Mouse (Mus musculus): ENCODE results near the gene Tmem108. TPM values are rescaled to one million over a fixed set of nuclear protein-coding genes. Genes with fewer than 3 reads are reported as not detected.

The Tmem108 gene
- polyA plus RNA-seq, 1 experiment: 1.0 TPM

DNA sequence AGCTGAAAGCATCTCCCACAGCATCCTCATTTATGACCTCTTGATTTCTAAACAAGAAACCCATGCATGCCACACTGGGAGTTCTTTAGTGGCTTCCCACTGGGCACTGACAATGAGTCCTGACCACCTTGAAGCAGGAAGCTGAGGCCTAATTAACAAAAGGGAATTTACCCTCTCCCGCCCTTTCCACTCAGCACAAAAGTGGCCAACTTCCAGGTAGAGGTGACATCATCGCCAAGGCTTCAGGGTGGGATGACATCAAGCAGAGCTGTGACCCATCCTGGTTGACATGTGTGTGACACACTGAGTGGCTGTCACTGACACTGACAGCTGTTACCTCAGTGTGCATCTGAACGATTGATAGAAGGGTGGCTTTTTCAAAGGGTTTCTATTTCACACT is 124.8 kb downstream of the Tmem108 start:
- no peak for DNase-seq (ENCODE audit: low spot score)

DNA sequence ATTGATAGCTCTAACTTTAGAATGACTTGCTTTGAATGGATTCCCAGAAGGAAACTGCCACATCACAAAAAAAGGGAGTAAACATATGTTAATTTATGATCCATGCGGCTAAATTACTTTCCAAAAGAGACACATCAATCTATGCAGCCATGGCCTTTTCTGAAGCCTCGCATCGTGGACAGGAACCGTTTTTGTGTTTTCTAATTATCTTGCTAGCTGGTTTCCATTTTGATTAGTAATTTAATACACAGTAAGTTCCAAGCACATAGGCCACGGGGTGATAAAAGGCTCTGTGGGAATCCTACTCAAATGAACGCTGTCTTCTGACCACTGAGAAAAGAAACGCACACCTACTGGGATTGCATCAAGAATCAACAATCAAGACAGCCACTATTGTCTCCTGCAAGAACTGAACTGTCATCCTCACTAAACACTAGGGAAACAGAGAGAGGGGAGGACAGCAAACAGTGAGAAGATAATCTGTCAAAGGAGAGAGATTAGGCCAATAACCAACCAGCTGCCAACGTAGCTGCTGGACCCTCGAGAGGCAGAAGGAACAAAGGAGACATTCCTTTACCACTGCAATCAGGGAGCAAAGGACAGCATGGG is 132.7 kb downstream of the Tmem108 start:
- no peak for DNase-seq (ENCODE audit: low spot score)

DNA sequence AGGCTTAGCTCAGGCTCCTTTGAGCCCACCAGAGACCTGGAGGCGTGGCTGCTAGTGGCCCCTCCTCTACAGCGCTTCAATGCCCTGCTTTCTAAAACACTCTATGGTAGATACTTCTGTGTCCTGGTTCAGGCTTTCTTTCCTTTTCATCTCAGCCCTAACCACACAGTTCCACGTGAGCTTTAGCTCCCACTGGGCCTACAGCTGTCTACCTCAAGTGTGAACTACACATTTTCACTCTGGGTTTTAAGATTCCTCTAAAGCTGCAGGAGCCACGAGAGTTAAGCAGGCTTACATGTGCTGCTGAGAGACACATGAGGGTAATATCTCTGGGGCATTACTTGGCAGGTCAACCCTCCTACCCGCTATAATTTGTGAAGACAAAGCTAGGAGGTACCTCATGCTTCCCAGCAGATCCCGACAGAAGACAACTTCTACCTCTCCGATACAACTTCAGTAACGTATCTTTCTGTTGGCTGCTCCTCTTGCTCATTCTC is 134.2 kb downstream of the Tmem108 start:
- DNase-seq (ENCODE audit: low spot score): no peak

GRCm38 (mm10) chr9:103626156-103626555 is 135.5 kb downstream of the Tmem108 start:
- no peak for DNase-seq (ENCODE audit: low spot score)

DNA sequence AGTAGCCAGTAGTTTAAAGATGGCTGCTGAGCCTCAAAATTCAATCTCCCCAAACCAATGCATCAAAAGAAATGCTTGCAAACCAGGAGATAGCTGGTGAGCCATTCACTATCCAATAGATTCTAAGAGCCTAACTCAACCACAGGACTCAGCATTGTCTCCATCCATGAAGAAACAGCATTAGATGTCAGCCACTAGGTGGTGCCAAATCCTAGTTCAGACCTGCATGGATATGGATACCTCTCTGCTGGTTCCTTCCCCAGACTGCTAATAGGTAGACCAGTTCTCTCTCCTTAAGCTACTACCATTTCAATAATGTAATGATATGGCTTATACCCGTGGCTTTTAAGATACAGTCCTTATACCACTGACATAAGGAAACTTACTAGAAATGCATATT is 137.0 kb downstream of the Tmem108 start:
- no peak for DNase-seq (ENCODE audit: low spot score)

DNA sequence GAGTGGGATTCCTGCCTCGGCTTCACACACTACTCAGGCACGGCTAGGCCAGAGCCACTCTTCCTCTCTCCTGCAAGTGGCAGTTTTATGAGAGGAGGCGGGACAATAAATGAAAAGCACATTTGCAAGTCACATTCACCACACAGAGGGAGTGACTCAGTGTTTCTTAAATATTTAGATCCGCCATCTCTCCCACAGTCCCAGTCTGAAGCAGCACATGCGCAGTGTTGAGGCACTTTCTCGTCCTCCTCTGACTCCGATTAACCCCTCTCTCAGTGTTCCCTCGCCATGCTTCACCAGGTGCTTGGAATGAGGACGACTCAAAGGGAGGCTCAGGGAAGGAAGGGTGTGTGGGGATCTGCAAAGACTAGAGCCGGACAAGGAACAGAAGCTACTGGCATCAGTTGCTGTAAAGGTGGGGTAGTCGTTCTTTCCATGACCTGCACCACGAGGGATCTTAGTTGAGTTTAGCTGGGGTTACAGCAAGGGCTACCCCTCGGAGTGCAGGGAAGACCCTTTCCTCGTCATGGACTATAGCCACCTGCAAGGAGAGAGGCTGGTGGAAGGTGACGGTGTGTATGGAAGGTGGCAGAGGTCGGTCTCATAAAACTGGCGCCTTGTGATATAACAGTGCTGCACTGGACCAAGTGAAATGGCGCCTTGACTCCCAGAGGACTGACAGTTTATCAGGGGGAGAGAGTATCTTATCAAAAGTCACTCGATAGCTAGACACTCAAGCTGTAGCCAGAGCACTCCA is 137.9 kb downstream of the Tmem108 start:
- DNase-seq (ENCODE audit: low spot score): no peak

DNA sequence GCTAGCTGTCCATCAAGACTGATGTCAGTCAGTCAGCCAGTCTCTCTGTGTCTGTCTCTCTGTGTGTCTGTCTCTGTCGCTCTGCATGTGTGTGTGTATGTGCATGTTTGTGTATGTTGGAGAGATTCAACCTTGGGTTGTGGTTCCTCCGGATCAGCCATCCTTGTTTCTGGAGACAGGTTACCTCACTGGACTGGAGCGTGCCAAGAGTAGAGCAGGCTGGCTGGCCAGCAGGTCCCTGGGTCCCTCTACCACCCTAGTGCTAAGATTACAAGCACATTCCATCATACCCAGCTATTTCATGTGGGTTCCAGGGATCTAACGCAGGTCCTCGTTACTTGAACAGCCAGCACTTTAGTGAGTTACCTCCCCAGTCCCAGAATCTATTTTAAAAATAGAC is 138.6 kb downstream of the Tmem108 start:
- DNase-seq (ENCODE audit: low spot score): no peak

GRCm38 (mm10) chr9:103621870-103622269 is 139.8 kb downstream of the Tmem108 start:
- no peak for DNase-seq (ENCODE audit: low spot score)

DNA sequence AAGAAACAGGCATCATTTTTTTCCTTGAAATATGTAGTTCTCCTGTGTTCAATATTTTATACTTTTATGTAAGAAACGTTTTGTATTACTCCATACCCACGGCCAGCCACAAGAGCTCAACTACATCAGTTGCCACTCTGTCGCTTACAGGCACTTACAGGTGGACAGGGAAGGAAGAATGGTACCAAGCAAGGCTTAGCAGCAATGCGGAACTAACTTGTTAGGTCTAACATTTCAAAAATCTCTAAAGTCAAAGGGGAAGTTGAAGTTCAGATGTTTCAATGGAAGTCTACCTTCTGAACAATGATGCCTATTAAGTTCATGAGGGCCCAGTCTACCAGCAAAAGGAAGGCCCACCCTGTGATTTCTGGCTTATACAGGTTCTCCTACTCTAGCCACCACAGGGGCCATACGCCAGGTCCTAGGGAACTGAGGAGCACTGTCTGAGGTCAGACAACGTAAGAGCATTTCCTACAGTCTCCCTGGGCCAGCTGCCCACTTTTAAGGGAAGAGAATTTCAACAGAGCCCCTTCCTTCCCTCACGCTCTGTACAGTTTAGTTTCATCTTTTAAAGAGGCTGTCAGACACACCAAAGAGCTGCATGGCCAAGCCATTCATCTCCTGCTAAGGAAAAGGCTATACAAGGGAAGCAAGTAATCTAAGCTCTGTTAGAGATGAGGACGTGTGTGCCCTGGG is 141.0 kb downstream of the Tmem108 start:
- DNase-seq (ENCODE audit: low spot score): no peak

GRCm38 (mm10) chr9:103614260-103614659 is 147.4 kb downstream of the Tmem108 start:
- no peak for DNase-seq (ENCODE audit: low spot score)

- no peak for DNase-seq (ENCODE audit: low spot score)
Measured at GRCm38 (mm10) chr9:103608161-103609058, 153.2 kb downstream of the Tmem108 start.

- no peak for DNase-seq (ENCODE audit: low spot score)
Measured at GRCm38 (mm10) chr9:103606056-103606455, 155.6 kb downstream of the Tmem108 start.

- no peak for DNase-seq (ENCODE audit: low spot score)
Measured at GRCm38 (mm10) chr9:103603792-103604191, 157.8 kb downstream of the Tmem108 start.

- no peak for DNase-seq (ENCODE audit: low spot score)
Measured at GRCm38 (mm10) chr9:103601878-103602277, 159.8 kb downstream of the Tmem108 start.

DNA sequence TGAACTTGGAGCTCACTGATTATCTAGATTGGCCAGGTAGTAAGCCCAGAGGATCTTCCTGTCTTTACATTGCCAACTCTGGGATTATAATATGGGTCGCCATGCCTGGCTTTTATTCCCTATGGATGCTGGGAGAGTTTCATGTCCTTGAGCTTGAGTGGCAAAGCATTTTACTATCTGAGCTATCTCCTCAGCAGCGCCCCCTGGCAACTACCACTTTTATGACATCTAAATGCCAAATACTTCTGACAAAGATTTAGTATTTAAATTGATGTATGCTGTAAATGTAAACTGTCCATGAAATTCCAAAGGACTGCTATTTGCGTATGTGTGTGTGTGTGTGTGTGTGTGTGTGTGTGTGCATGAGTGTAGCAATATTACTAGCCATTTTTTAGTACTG is 160.8 kb downstream of the Tmem108 start:
- DNase-seq (ENCODE audit: low spot score): no peak

GRCm38 (mm10) chr9:103599908-103600307 is 161.7 kb downstream of the Tmem108 start:
- DNase-seq (ENCODE audit: low spot score): no peak

- no peak for DNase-seq (ENCODE audit: low spot score)
Measured at GRCm38 (mm10) chr9:103597861-103598260, 163.8 kb downstream of the Tmem108 start.

GRCm38 (mm10) chr9:103595190-103595837 is 166.3 kb downstream of the Tmem108 start:
- DNase-seq (ENCODE audit: low spot score): no peak

GRCm38 (mm10) chr9:103594423-103595189 is 167.0 kb downstream of the Tmem108 start:
- DNase-seq (ENCODE audit: low spot score): no peak

GRCm38 (mm10) chr9:103593079-103593478 is 168.6 kb downstream of the Tmem108 start:
- DNase-seq (ENCODE audit: low spot score): no peak
